Mouse (Mus musculus) erythroblast, embryonic 14.5 days (primary cell): ENCODE measurements around the gene Arhgef25.

Experiments
- GATA1 ChIP-seq: IDR thresholded peaks from 2 replicates; pipeline ENCODE4 v1.6.1; 2012; ENCODE audit warnings: low read length, inconsistent platforms, mixed read lengths
- TAL1 ChIP-seq: IDR thresholded peaks from 3 replicates; pipeline ENCODE4 v1.6.1; 2012; ENCODE audit warnings: low read length, inconsistent platforms, mixed read lengths

DNA sequence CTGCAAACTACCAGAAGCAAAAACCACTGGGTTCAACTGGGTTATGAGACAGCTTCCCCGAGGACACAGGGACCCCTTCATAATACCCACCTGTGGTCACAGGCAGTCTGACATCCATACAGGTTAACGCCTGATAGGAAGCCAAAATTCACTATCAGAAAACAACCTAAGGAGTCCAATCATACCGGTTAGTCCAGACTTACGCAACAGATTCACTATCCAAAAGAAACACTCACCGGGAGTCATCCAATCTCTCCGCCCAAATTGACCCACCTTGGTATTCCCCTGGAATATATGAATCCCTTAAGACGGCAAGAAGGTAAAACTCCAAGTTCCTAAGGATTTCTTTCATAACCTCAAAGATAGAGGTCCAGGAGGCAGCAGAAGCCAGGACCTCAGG is 45.3 kb downstream of the Arhgef25 start:
- TF ChIP-seq GATA1 (no peak), TAL1 (no peak)
